Mouse (Mus musculus): ENCODE results near the gene Serpina6.
"Not testable (repeated sequence)": the region's sequence is repeated elsewhere in the genome, so short reads cannot be mapped to it uniquely, and the experiment has no call there.

The Serpina6 gene

DNA sequence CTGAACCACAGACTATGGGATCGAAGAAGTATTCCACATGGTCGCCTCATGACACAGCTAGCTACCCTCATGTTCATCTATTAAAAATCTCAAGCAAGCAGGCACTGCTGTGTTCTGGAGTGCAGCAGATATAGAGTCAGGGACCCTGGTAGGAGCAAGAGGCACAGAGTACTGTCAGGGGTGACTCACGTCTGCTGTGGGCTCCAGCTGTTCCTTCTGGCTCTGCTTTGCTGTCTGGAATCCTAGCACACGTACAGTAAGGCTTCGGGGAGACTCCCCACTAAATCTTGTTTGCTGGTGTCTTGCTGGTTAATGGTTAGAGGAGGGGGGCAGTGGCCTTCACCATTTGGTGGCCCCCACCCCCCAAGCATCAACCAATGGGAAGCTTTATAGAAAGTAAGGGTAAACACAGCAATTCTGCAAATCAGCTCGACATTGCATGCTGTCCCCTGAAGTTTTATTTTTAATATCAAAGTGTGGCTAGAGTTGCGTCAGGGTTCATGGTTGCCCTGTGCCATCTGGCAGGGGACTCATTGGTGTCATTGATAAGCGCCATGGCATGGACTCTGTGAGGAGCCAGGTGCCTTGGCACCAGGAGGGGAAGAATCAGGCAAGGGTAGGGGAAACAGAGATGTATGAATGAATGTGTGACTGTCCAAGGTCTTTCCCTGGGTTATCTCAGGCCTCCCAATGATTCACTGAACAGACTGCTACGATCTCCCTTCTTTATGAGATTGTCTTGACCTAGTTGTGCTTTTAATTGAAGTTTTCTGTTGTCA lies at the start of gene Serpina6:
Serpina6 (minus strand) TSS at position 365 of the 779 bp plus-strand sequence.
- DNase-seq: no peak

DNA sequence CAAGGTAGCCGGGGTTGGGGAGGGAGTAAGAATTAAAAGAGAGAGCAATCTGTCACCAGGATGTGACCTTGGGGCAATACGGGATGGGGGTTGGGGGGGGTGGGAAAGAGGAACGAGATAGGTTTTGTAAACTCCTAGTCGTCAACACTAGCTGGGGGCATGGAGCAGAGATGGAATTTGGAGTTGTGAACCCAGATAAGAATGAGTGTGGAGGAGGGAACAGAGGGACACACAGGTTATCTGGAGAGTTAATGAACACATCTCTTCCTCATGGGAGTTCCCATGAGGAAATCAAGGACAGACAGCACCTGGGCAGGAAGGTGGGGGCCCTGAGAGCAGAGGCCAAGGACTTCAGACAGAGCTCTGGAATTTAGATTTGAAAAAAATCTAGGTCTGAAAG lies 49.1 kb upstream of the Serpina6 start:
- DNase-seq: no peak

DNA sequence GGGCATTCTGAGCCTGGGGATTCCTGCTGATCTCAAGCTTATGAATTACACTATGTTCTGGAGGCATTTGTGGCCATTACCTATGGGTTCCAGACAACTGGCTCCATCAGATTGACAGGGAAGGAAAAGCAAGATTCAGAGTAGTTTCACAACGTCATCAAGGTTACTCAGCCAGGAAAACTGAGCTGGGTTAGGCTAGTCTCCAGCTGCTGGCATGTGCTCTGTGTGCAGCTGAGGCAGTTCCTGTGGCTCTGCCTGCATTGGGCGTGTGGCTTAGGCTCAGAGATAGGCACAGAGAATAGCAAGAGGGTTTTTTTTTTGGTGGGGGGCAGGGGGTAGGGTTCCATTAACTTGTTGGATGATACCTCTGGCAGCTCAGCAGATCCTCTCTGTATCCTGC lies 48.5 kb upstream of the Serpina6 start:
- DNase-seq: no peak

DNA sequence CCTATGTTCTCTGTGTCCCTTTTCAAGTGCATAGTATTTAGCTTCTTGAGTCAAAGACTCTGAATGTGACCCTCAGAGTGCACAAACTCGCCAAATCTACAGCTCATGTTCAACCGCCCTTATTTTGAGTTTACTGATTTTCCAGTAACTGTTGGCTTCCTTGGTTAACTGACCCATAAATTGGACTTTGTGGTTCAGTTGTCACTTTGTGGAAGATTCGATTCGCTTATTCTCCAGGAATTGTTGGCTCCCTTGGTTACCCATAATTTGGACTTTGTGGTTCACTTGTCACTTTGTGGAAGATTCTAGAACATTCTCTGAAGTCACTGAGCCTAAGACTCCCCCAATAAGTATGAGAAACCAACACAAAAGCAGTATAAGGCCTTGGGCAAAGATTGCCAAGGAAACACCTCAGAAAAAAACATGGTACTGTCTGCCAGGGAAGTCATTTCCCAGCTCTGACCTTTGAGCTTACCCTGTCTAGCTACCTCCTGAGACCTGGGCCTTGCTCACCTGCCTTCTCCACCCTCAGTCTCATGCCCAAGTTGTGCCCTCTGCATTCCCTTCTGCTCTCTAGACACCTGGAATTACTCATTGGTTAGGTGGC lies 43.2 kb upstream of the Serpina6 start:
- no peak for DNase-seq

DNA sequence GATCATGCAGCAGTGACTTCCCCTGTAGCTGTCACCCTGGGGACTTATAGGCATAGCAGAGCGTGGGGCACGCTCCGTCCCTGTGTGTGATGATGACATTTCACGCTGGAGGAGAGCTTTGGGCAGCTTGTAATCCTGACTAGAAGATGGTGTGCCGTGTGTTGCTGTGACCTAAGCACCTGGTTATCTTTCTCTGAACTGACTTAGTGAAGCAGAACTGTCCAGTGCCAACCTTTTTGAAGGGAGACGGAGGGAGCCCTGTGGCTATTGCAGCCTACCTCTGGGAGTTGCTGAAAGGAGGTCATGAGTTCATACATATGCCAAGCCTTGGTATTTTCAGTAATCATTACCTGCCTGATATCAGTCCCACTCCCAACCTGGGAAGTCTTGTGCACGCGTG lies 38.4 kb upstream of the Serpina6 start, which contains the start of gene Serpina1f:
Serpina1f (minus strand) TSS at position 101 of the 400 bp plus-strand sequence.
- DNase-seq: no peak

DNA sequence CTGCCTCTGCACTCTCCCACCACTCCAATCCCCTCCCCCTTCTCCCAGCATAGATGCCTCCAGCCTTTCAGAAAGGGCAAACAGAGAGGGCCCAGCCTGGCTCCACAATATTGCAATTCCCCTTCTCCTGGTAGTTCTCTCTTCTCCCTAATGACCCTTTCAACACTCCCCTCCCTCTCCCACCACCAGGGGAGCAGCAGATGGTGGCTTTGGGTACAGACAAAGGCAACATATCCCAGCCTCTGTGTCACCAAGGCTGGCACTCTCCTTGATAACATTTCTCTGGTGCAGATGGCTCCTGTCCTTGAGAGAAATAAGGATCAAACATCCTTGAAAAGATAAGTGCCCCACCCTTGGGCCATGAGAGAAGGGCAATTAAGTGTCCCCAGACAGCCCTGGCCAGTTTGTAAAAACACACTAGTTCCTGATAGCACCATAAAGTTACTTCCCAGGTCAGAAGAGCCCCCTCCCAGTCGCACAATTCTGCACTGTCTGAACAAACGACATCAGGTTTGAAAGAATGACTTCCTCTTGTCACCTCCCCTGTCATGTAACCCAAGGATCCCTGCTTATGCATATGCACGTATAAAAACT lies 31.3 kb upstream of the Serpina6 start:
- DNase-seq: no peak

DNA sequence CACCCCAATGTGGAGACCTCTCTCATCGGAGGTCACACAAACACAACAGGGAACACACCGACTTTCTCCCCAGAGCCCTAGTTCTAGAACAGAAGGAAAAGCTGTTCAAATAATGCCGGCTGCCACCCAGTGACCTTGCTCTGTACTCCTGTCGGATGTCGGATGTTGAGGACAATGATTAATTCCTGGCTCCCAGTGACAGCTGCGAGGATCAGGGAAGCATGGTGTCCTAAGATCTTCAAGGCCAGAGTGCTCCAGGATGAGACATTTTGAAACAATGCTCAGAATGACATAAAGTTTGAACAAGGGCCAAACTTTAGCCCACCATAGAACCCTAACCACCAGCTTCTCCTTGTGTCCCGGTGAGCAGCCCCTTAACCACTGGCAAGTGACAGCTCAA lies 30.0 kb upstream of the Serpina6 start:
- DNase-seq: no peak

DNA sequence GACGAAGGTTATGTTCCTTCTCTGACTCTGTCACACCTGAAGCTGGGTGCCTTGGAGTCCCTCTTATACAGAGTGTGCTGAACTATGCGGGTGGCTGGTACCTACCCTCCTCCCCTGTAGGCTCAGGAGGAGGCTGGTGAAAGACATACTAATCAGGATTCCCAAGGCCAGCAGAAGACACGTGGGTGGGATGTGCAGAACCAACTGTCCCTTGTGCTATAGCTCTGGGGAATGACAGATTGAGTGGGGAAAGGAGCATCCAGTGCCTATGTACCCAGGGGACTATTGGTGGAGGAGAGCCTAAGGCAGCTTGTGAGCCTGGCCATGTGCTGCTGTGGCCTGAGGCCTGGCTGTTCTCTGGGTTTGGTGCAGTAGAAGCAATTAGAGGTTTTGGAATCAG lies 29.0 kb upstream of the Serpina6 start:
- DNase-seq: no peak

GRCm38 (mm10) chr12:103685386-103685785 lies 28.4 kb upstream of the Serpina6 start:
- DNase-seq: no peak

DNA sequence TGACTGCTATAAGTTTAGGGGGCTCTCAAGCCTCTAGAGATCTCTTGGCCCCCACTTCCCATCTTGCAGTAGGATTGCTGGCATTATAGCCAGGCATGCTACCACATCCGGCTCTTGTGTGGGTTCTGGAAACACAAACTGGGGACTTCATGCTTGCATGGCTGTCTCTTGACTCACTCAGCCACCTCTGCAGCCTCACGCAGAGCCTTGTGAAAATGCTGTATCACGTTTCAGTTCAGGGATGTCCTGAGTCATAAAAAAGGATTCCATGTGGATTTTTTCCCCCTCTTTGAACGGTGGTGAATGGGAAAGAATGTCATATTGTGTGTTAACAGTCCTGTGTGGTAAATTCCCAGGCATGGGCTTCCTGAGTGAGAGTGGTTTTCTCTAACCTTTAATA lies 26.8 kb upstream of the Serpina6 start:
- DNase-seq: no peak

GRCm38 (mm10) chr12:103681739-103682138 lies 24.7 kb upstream of the Serpina6 start:
- no peak for DNase-seq

DNA sequence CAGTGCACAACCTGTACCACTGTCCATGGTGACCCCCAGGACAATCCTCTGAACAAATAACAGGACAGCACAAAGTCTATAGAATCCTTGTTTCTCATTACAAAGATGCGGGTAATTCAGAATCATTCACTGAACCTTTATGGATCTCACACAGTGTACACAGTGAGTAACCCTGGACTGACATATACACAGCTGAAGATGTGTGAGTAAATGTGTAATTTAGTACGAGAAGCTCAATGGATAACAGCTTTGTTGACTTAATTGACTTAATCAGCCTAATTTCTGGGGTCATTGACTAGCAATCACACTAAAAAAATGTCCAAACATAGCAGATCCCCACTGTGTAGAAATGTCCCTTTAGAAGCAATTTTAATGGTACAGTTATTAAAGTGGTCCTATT lies 24.2 kb upstream of the Serpina6 start:
- DNase-seq: no peak

DNA sequence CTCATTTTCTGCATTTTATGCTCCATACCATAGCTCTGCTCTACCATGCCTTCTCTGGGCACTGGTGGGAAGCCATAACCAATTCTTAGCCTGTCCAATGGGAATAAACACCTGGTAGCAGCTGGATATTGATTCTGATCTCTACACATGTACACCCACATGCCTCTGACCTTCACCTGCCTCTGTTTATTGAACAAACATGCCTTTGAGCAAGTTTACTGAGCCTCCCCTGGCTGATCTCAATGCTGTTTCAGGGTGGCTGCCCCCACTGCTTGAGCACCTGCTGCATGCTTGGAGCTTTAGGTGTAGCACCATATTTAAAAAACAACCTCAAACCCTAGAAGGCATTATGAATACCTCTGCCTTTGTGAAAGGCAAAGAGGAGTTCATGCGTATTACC lies 22.8 kb upstream of the Serpina6 start:
- DNase-seq: not testable (repeated sequence)

DNA sequence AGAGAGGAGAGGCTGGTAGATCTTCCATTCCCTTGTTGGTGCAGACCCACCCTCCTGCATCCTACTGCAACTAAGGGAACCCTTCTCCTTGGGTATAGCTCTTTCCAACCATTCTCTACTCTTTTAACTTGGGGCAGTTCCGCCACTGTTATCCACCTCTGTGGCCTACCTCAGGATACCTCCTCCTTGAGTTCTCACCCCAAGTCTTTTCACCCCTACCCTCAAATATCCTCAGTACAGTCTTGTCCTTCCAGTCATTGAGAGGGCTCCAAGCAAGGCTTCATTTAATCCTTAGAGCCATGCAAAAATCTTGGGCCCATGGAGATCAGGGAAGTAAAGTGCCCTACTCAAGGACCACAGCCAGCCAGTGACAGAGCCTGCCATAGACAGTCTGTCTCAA lies 19.0 kb upstream of the Serpina6 start, which contains the start of gene Serpina16:
Serpina16 (minus strand) TSS at position 101 of the 400 bp plus-strand sequence.
- DNase-seq: no peak

DNA sequence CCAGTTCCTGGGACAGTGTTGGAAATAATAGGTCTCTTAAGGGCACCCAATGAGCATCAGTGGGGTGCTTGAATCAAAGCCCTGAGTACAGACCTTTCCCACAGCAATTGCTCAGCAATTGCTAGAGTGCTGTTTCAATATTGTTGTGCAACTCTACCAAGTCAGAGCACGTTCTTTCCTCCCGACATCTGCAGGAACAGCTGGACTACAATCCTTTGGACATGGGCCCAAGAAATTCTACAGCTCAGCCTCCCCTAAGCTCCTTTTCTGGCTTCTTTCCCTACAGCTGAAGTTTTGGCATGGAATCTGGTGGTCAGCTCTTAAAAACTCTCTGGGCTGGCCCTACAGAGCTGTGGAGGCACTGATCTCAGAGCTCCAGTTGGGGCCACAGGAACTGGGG lies 16.2 kb upstream of the Serpina6 start:
- DNase-seq: no peak

DNA sequence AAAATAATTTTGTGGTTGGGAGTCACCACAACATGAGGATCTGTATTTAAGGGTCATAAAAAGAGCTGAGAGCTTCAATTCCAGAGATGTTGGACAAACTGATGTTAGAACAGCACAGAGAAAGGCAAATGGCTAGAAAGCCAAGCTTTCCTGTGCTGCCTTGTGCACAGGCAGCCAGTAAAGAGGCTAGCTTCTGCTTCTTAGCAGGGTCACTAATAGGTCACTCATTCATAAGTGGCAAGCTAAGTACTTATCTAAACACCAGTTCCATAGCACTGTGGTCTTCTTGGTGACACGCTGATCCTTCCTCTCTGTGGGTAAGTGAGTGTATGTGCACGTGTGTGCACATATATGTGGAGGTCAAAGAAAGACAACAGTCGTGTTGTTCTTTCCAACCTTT lies 14.5 kb upstream of the Serpina6 start:
- no peak for DNase-seq

DNA sequence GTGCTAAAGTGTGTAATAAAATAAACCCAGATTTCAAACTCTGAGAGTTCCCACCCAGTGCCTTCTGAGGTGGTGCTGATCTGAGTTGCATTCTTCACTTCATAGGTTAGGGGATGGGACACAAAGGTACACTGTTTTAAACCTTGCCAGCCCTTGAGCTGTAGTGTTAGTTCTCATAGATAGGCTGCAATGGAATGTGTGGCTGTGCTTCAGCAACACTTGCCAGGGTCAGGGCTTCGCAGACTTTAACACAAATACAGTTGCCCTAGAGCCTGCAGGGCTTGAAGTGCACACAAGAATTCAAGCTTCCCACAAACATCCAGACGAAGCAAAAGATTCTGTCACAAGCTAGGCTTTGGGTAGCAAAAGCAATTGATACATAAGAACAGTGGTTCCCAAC lies 14.0 kb upstream of the Serpina6 start:
- DNase-seq: no peak

DNA sequence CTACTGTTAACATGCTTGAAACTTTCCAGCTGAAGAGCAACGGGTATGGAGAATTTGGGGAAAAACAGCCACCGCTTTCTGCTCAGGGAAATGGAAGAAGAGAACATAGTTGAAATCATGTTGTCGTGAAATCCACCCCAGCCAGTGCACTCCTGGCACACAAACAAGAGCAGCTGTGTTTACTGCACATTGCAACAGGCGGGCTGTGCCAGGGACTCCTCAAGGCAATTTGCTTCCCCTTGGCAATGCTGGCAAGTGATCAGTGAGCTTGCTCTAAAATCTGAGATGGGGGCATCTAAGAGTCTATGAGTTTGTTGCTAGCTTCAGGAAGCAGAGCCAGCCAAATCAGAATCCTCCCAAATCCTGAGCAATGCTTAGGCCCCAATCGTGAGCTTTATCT lies 13.3 kb upstream of the Serpina6 start:
- DNase-seq: no peak

GRCm38 (mm10) chr12:103665286-103665685 lies 8.3 kb upstream of the Serpina6 start:
- no peak for DNase-seq

GRCm38 (mm10) chr12:103662053-103662452 lies 5.0 kb upstream of the Serpina6 start:
- not testable (repeated sequence) for DNase-seq

DNA sequence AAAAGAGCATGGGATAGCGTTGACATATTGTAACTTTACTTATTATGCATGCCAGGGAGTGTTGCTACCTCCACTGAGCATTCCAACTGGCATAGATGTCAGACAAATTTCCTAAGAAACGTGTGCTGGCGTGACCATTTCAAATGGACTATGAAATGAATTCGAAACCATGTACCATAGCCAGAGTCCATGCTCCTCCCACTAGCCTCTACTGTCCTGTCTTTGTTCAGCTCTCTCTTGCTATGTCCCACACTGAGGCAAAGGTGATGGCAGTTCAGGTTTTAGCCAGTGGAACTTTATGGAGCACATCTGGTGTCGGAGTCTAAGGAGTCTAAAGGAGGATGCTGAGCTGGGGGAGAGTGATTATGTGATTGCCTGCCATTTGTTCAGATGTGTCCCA lies 3.1 kb upstream of the Serpina6 start:
- DNase-seq: no peak

DNA sequence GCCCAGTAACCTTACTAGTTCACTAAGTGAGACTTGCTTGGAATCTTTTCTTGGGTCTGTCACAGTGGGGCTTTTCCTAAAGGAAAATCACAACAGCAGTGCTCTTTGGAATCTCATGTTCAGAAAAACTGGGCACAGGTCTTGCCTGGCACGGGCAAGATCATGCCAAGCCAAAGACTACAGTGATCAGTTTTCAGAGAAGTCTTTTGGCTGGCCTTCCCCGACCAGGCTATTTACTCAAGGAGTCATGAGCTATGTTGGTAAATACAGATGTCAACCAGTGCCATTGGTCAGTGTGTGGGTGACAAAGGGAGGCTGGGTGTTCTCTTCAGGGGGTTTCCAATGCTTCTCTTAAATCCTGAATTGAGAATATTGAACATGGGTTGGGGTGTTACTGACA lies 2.2 kb upstream of the Serpina6 start:
- no peak for DNase-seq

GRCm38 (mm10) chr12:103657991-103658390 lies 979 bp upstream of the Serpina6 start:
- no peak for DNase-seq
